Mouse (Mus musculus): Measurements from ENCODE around the gene Tepsin. TPM values are rescaled to one million over a fixed set of nuclear protein-coding genes. Genes with fewer than 3 reads are reported as not detected.

Tepsin gene
- polyA plus RNA-seq, 1 experiment: 2.9 TPM

GRCm38 (mm10) chr11:120071065-120071464, 27.5 kb downstream of the Tepsin start:
- TF ChIP-seq TAL1 (IDR thresholded peaks at IDR 0.05; ENCODE audit: low read length) (no peak), GATA1 (IDR thresholded peaks at IDR 0.05; ENCODE audit: low read length) (no peak)
- H3K4me1 ChIP-seq (ENCODE audit: control insufficient read depth): no peaks in the 10 kb centered on the region
- peaks cover 53% of the 10 kb centered on the region for H3K36me3 ChIP-seq (ENCODE audit: control insufficient read depth)
- H3K9me3 ChIP-seq (ENCODE audit: control insufficient read depth, low read length): no peaks in the 10 kb centered on the region
- no peaks in the 10 kb centered on the region for H3K27me3 ChIP-seq (ENCODE audit: control insufficient read depth)
- no peak overlapping the region for H3K4me3 ChIP-seq (replicated peaks)

- Histone ChIP-seq H3K9me3 (ENCODE audit: control insufficient read depth, low read length) (no peaks in the 10 kb centered on the region), H3K36me3 (ENCODE audit: control insufficient read depth) (peaks cover 47% of the 10 kb centered on the region), H3K27me3 (ENCODE audit: control insufficient read depth) (no peaks in the 10 kb centered on the region), H3K4me1 (ENCODE audit: control insufficient read depth) (no peaks in the 10 kb centered on the region), H3K4me3 (replicated peaks) (no peak overlapping the region)
- TF ChIP-seq GATA1 (IDR thresholded peaks at IDR 0.05; ENCODE audit: low read length) (no peak), TAL1 (IDR thresholded peaks at IDR 0.05; ENCODE audit: low read length) (no peak)
Observed at GRCm38 (mm10) chr11:120070286-120070930, 28.1 kb downstream of the Tepsin start.

GRCm38 (mm10) chr11:120069261-120069660, 29.3 kb downstream of the Tepsin start:
- no peaks in the 10 kb centered on the region for H3K9me3 ChIP-seq (ENCODE audit: control insufficient read depth, low read length)
- H3K36me3 ChIP-seq (ENCODE audit: control insufficient read depth): peaks cover 47% of the 10 kb centered on the region

GRCm38 (mm10) chr11:120067834-120068233, 30.7 kb downstream of the Tepsin start:
- Histone ChIP-seq H3K27me3 (ENCODE audit: control insufficient read depth) (no peaks in the 10 kb centered on the region), H3K36me3 (ENCODE audit: control insufficient read depth) (peaks cover 52% of the 10 kb centered on the region), H3K9me3 (ENCODE audit: control insufficient read depth, low read length) (no peaks in the 10 kb centered on the region), H3K4me1 (ENCODE audit: control insufficient read depth) (no peaks in the 10 kb centered on the region), H3K4me3 (replicated peaks) (no peak overlapping the region)
- TF ChIP-seq TAL1 (IDR thresholded peaks at IDR 0.05; ENCODE audit: low read length) (no peak), GATA1 (IDR thresholded peaks at IDR 0.05; ENCODE audit: low read length) (no peak)

More at GRCm38 (mm10) chr11:120069261-120069660, 29.3 kb downstream of the Tepsin start:
- H3K4me3 ChIP-seq (replicated peaks): no peak overlapping the region
- no peaks in the 10 kb centered on the region for H3K4me1 ChIP-seq (ENCODE audit: control insufficient read depth)
- TF ChIP-seq GATA1 (IDR thresholded peaks at IDR 0.05; ENCODE audit: low read length) (no peak), TAL1 (IDR thresholded peaks at IDR 0.05; ENCODE audit: low read length) (no peak)
- no peaks in the 10 kb centered on the region for H3K27me3 ChIP-seq (ENCODE audit: control insufficient read depth)

DNA sequence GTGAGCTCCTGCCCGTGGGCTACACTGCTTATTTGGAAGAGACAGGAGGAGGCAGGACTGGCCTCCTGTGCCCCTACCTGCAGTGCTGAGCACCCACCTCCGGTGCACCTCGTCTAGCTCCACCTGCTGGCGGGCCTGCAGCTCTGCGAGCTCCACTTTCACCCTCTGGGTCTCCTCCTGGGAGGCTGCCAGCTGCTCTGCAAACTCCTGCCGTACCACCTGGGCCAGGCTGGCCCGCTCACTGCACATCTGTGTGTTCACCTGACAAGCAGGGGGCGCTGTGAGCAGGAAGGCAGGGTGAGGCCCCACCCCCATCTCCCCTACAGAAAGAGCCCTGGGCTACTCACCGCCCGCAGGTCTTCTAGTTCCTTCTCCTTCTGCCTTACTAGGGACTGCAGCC, 33.2 kb downstream of the Tepsin start:
- no peaks in the 10 kb centered on the region for H3K4me1 ChIP-seq (ENCODE audit: control insufficient read depth)
- no peak overlapping the region for H3K4me3 ChIP-seq (replicated peaks)
- no peaks in the 10 kb centered on the region for H3K9me3 ChIP-seq (ENCODE audit: control insufficient read depth, low read length)
- H3K36me3 ChIP-seq (ENCODE audit: control insufficient read depth): peaks cover 28% of the 10 kb centered on the region
- no peak for TF ChIP-seq TAL1 (IDR thresholded peaks at IDR 0.05; ENCODE audit: low read length)
- no peak for TF ChIP-seq GATA1 (IDR thresholded peaks at IDR 0.05; ENCODE audit: low read length)
- H3K27me3 ChIP-seq (ENCODE audit: control insufficient read depth): no peaks in the 10 kb centered on the region

DNA sequence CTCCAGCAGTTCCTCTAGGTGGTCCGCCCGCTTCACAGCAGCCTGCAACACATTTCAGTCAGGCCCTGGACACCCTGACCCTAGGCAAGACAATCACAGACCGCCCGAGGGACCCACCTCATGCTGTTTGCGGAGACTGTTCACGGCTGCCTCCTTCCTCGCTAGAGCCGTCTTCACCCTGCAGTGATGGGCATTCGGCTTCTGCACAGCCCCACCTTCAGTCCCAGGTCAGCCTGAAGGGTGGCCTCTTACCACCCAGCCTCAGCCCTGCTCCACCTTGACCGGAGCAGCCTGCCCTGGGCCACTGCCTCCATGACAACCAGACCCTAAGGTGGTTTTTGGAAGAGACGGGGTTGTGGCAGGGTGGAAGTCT, 33.9 kb downstream of the Tepsin start:
- H3K36me3 ChIP-seq (ENCODE audit: control insufficient read depth): peaks cover 23% of the 10 kb centered on the region

DNA sequence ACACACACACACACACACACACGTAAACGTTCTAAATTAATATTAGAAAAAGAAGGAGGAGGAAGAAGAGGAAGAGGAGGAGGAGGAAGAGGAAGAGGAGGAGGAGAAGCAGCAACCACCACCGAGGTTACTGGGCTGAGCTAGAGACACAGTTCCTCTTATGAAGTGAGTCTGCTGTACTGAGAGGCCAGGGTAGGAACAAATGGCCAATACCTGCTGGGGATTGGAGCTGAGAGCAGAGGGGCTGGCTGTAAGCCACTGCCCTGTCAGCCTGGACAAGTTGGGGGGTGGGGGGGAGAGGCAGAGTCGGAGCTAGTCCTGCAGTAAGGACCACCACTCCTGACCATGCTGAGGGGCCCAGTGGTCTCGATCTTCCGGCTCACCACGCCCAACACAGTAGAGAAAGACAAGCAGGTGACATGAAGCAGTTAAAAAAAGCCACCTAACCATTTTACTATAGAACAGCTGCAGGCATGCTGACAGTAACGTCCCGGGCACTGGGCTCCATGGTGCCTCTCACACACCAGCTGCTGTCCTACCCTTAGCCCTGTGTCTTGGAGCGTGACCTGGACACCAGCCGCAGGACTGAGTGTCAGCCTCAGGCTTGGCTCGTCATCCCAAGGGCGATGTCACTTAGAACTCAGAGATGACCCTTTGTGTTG, 34.4 kb downstream of the Tepsin start:
- Histone ChIP-seq H3K4me1 (ENCODE audit: control insufficient read depth) (no peaks in the 10 kb centered on the region), H3K27me3 (ENCODE audit: control insufficient read depth) (no peaks in the 10 kb centered on the region), H3K36me3 (ENCODE audit: control insufficient read depth) (peaks cover 23% of the 10 kb centered on the region), H3K4me3 (replicated peaks) (no peak overlapping the region), H3K9me3 (ENCODE audit: control insufficient read depth, low read length) (no peaks in the 10 kb centered on the region)
- TF ChIP-seq GATA1 (IDR thresholded peaks at IDR 0.05; ENCODE audit: low read length) (no peak), TAL1 (IDR thresholded peaks at IDR 0.05; ENCODE audit: low read length) (no peak)

More for the DNA sequence above, 33.9 kb downstream of the Tepsin start:
- Histone ChIP-seq H3K27me3 (ENCODE audit: control insufficient read depth) (no peaks in the 10 kb centered on the region), H3K9me3 (ENCODE audit: control insufficient read depth, low read length) (no peaks in the 10 kb centered on the region), H3K4me1 (ENCODE audit: control insufficient read depth) (no peaks in the 10 kb centered on the region), H3K4me3 (replicated peaks) (no peak overlapping the region)
- no peak for TF ChIP-seq GATA1 (IDR thresholded peaks at IDR 0.05; ENCODE audit: low read length)
- TF ChIP-seq TAL1 (IDR thresholded peaks at IDR 0.05; ENCODE audit: low read length): no peak

- Histone ChIP-seq H3K9me3 (ENCODE audit: control insufficient read depth, low read length) (no peaks in the 10 kb centered on the region), H3K36me3 (ENCODE audit: control insufficient read depth) (peaks cover 23% of the 10 kb centered on the region), H3K4me1 (ENCODE audit: control insufficient read depth) (no peaks in the 10 kb centered on the region), H3K27me3 (ENCODE audit: control insufficient read depth) (no peaks in the 10 kb centered on the region), H3K4me3 (replicated peaks) (no peak overlapping the region)
- TF ChIP-seq TAL1 (IDR thresholded peaks at IDR 0.05; ENCODE audit: low read length): no peak
- TF ChIP-seq GATA1 (IDR thresholded peaks at IDR 0.05; ENCODE audit: low read length): no peak
Observed at GRCm38 (mm10) chr11:120063326-120063725, 35.2 kb downstream of the Tepsin start.

GRCm38 (mm10) chr11:120060634-120061033, 37.9 kb downstream of the Tepsin start:
- Histone ChIP-seq H3K9me3 (ENCODE audit: control insufficient read depth, low read length) (no peaks in the 10 kb centered on the region), H3K4me1 (ENCODE audit: control insufficient read depth) (no peaks in the 10 kb centered on the region)

More at GRCm38 (mm10) chr11:120060634-120061033, 37.9 kb downstream of the Tepsin start:
- no peaks in the 10 kb centered on the region for H3K27me3 ChIP-seq (ENCODE audit: control insufficient read depth)
- peaks cover 10% of the 10 kb centered on the region; the same call in 1 of the 2 replicates for H3K36me3 ChIP-seq (ENCODE audit: control insufficient read depth)
- no peak for TF ChIP-seq TAL1 (IDR thresholded peaks at IDR 0.05; ENCODE audit: low read length)
- no peak for TF ChIP-seq GATA1 (IDR thresholded peaks at IDR 0.05; ENCODE audit: low read length)
- no peak overlapping the region for H3K4me3 ChIP-seq (replicated peaks)

Measured in erythroblast, embryonic 14.5 days (primary cell).